Mouse (Mus musculus) neural tube, embryonic 13.5 days (tissue): ENCODE measurements at regions not wholly inside any gene's neighbourhood (a gene's known extent, or its start where the extent isn't known, plus 50 kb on each side); places are given as distances from the start of the nearest gene placed in this dataset.
"Not testable (repeated sequence)": the region's sequence is repeated elsewhere in the genome, so short reads cannot be mapped to it uniquely, and the experiment has no call there.

Experiments used
- ATAC-seq: fragments of 200-750 bp; cut with Nextera tagmentation; 2 replicates; pipeline ENCODE4 v1.8.0; 2017; ENCODE audit warnings: low read depth, mild to moderate bottlenecking, moderate TSS enrichment, moderate library complexity
- H3K27ac ChIP-seq: fragments of 300-500 bp; sonication (generic); replicated peaks from 2 replicates; pipeline ENCODE4 v1.5.1; 2015; ENCODE audit warnings: moderate library complexity, mild to moderate bottlenecking, inconsistent platforms
- H3K27me3 ChIP-seq: fragments of 300-500 bp; sonication (generic); 2 replicates; pipeline ENCODE4 v1.6.1; 2015; ENCODE audit warnings: mild to moderate bottlenecking, inconsistent platforms
- H3K36me3 ChIP-seq: fragments of 300-500 bp; sonication (generic); 2 replicates; pipeline ENCODE4 v1.6.1; 2015; ENCODE audit warnings: mild to moderate bottlenecking, inconsistent platforms
- H3K4me1 ChIP-seq: fragments of 300-500 bp; sonication (generic); replicated peaks from 2 replicates; pipeline ENCODE4 v1.6.1; 2015; ENCODE audit warnings: inconsistent platforms
- H3K4me2 ChIP-seq: fragments of 300-500 bp; sonication (generic); 2 replicates; pipeline ENCODE4 v1.6.1; 2015; ENCODE audit warnings: inconsistent platforms, mild to moderate bottlenecking, moderate library complexity
- H3K4me3 ChIP-seq: fragments of 300-500 bp; sonication (generic); 2 replicates; pipeline ENCODE4 v1.5.1; 2015; ENCODE audit warnings: mild to moderate bottlenecking, inconsistent platforms
- H3K9ac ChIP-seq: fragments of 300-500 bp; sonication (generic); 2 replicates; pipeline ENCODE4 v1.6.1; 2015; ENCODE audit warnings: moderate library complexity, mild to moderate bottlenecking, inconsistent platforms
- H3K9me3 ChIP-seq: fragments of 300-500 bp; sonication (generic); 2 replicates; pipeline ENCODE4 v1.6.1; 2016; ENCODE audit warnings: inconsistent platforms
- WGBS: fragments of 180-500 bp; shearing (Covaris S2); methylation state at CpG from one replicate; pipeline ENCODE4 v1.1.7; 2015; 5-methylcytosine and 5-hydroxymethylcytosine counted together

- Histone ChIP-seq H3K9me3 (no peaks in the 10 kb centered on the region), H3K9ac (no peak overlapping the region), H3K4me1 (peaks cover 6% of the 10 kb centered on the region; the same call in 1 of the 2 replicates), H3K4me3 (no peak overlapping the region), H3K27ac (no peak overlapping the region), H3K4me2 (no peak overlapping the region), H3K36me3 (no peaks in the 10 kb centered on the region), H3K27me3 (no peaks in the 10 kb centered on the region)
- WGBS: 16% methylated on average over 3 of the region's 3 CpGs
- ATAC-seq: no peak
Measured at GRCm38 (mm10) chr11:26773122-26773796, 179.5 kb upstream of the Vrk2 start.

GRCm38 (mm10) chr11:26755576-26755975 is 161.8 kb upstream of the Vrk2 start:
- H3K27ac ChIP-seq: no peak overlapping the region
- H3K9ac ChIP-seq: no peak overlapping the region
- H3K4me1 ChIP-seq: no peaks in the 10 kb centered on the region
- H3K27me3 ChIP-seq: no peaks in the 10 kb centered on the region
- no peak for ATAC-seq
- 86% methylated on average over 3 of the region's 3 CpGs for WGBS
- no peaks in the 10 kb centered on the region for H3K36me3 ChIP-seq
- H3K9me3 ChIP-seq: no peaks in the 10 kb centered on the region
- H3K4me2 ChIP-seq: no peak overlapping the region
- H3K4me3 ChIP-seq: no peak overlapping the region

GRCm38 (mm10) chr11:26753616-26754015 is 159.8 kb upstream of the Vrk2 start:
- Histone ChIP-seq H3K4me3 (no peak overlapping the region), H3K4me2 (no peak overlapping the region), H3K9ac (no peak overlapping the region), H3K27ac (no peak overlapping the region), H3K27me3 (no peaks in the 10 kb centered on the region), H3K36me3 (no peaks in the 10 kb centered on the region), H3K9me3 (no peaks in the 10 kb centered on the region), H3K4me1 (no peaks in the 10 kb centered on the region)
- WGBS: 44% methylated on average over 1 of the region's 1 CpGs
- no peak for ATAC-seq

DNA sequence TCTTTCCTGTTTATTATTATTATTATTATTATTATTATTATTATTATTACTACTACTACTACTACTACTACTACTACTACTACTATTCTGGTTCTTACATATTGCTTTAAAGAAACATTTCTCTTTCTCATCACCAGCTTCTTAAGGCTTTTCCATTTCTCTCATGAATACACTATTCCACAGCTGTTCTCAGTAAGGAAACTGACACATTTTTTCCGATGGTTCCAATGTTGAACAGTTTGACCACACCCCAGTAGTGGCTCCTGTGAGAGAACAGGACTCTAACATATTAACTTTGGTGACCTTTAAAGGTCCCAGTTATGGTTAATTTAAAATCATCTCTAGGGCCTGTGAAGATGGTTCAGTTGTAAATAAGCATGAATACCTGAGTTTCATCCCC is 148.4 kb upstream of the Vrk2 start:
- Histone ChIP-seq H3K4me1 (no peaks in the 10 kb centered on the region), H3K9ac (no peak overlapping the region), H3K36me3 (no peaks in the 10 kb centered on the region), H3K27me3 (no peaks in the 10 kb centered on the region), H3K4me2 (no peak overlapping the region), H3K4me3 (no peak overlapping the region), H3K9me3 (no peaks in the 10 kb centered on the region), H3K27ac (no peak overlapping the region)
- 85% methylated on average over 1 of the region's 1 CpGs for WGBS
- no peak for ATAC-seq

DNA sequence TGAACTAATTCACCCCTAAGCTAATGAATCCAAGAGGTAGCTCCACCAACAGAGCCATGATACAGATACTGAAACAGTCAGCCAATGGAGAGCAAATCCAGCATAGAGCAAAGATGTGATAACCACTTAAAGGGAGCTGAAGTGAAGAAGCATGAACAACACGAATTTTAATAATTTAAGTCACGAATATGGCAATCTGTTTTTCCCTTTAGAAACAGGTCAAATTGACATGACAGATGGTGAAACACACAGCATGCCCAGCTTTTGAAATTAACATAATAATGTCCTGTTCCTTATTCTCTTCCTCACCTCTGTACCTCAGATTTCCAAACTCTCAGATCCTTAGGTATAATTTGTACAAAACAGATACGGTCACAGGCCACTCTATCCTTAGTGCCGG is 145.9 kb upstream of the Vrk2 start:
- no peak for ATAC-seq
- Histone ChIP-seq H3K4me1 (no peaks in the 10 kb centered on the region), H3K4me3 (no peak overlapping the region), H3K27ac (no peak overlapping the region), H3K36me3 (no peaks in the 10 kb centered on the region), H3K27me3 (no peaks in the 10 kb centered on the region), H3K9ac (no peak overlapping the region), H3K4me2 (no peak overlapping the region), H3K9me3 (no peaks in the 10 kb centered on the region)
- 83% methylated on average over 4 of the region's 4 CpGs for WGBS

DNA sequence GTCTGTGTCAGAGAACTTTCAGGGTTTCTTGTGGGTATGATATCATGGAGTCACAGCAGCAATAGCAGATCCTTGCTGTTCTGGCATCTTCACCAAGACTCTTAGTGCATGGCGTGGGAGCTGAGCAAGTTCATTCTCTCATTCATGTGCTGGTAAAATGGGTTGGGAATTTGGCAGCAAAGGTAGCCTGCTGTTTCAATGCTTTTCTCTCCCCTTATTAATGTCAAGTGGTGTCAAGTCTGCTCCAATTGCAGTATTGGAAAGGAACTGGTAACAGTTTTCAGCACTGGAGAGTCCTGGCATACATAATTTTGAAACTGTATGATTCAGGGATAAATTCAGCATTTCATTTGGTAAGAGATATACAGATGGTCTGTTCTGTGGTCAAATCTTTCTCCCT is 133.2 kb upstream of the Vrk2 start:
- Histone ChIP-seq H3K4me3 (no peak overlapping the region), H3K36me3 (no peaks in the 10 kb centered on the region), H3K27me3 (no peaks in the 10 kb centered on the region), H3K27ac (no peak overlapping the region), H3K4me1 (no peaks in the 10 kb centered on the region), H3K9me3 (no peaks in the 10 kb centered on the region), H3K9ac (no peak overlapping the region), H3K4me2 (no peak overlapping the region)
- ATAC-seq: no peak
- 83% methylated on average over 1 of the region's 1 CpGs for WGBS

GRCm38 (mm10) chr11:26724963-26725721 is 131.3 kb upstream of the Vrk2 start:
- H3K9me3 ChIP-seq: no peaks in the 10 kb centered on the region
- no peak overlapping the region for H3K9ac ChIP-seq
- H3K27me3 ChIP-seq: no peaks in the 10 kb centered on the region
- ATAC-seq: 0 out of 2 replicates have a peak, but pooled peaks have one; percentile 11
- no peak overlapping the region for H3K4me3 ChIP-seq
- no peaks in the 10 kb centered on the region for H3K36me3 ChIP-seq
- no peak overlapping the region for H3K4me2 ChIP-seq
- WGBS: 62% methylated on average over 11 of the region's 11 CpGs
- H3K27ac ChIP-seq: no peak overlapping the region
- H3K4me1 ChIP-seq: no peaks in the 10 kb centered on the region

- no peak overlapping the region for H3K4me3 ChIP-seq
- H3K9me3 ChIP-seq: no peaks in the 10 kb centered on the region
- H3K36me3 ChIP-seq: no peaks in the 10 kb centered on the region
- H3K9ac ChIP-seq: no peak overlapping the region
- no peaks in the 10 kb centered on the region for H3K27me3 ChIP-seq
- H3K4me1 ChIP-seq: no peaks in the 10 kb centered on the region
- ATAC-seq: no peak
- no peak overlapping the region for H3K27ac ChIP-seq
- 82% methylated on average over 3 of the region's 3 CpGs for WGBS
- H3K4me2 ChIP-seq: no peak overlapping the region
Measured at GRCm38 (mm10) chr11:26722292-26722691, 128.5 kb upstream of the Vrk2 start.

DNA sequence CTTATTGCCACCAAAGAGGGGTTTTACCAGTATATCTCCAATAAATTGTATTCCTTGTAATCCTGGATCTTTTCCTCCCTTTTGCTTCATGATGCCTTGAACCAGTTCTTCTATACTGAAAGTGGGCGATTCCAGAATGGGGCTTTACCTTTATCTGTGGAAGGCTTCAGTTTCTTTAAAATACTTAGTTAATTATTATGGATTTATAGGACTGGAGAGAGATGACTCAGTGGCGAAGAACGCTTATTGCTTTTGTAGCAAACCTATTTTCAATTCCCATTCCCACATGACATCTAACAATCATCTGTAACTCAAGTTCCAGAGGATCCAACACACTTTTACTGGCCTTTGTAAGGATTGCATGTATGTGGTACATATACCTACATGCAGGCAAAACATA is 127.4 kb upstream of the Vrk2 start:
- no peak for ATAC-seq
- Histone ChIP-seq H3K9ac (no peak overlapping the region), H3K36me3 (no peaks in the 10 kb centered on the region), H3K9me3 (no peaks in the 10 kb centered on the region), H3K27me3 (no peaks in the 10 kb centered on the region), H3K4me3 (no peak overlapping the region), H3K4me1 (no peaks in the 10 kb centered on the region), H3K4me2 (no peak overlapping the region), H3K27ac (no peak overlapping the region)
- WGBS: 90% methylated on average over 3 of the region's 3 CpGs

- not testable (repeated sequence) for H3K27ac ChIP-seq, H3K36me3 ChIP-seq, H3K4me3 ChIP-seq, H3K9me3 ChIP-seq, H3K4me2 ChIP-seq, H3K4me1 ChIP-seq, ATAC-seq, H3K9ac ChIP-seq, H3K27me3 ChIP-seq
- 89% methylated on average over 1 of the region's 2 CpGs for WGBS
Measured at GRCm38 (mm10) chr11:26711237-26711636, 117.4 kb upstream of the Vrk2 start.

GRCm38 (mm10) chr11:26708636-26709035 is 114.8 kb upstream of the Vrk2 start:
- H3K4me3 ChIP-seq: no peak overlapping the region
- 67% methylated on average over 2 of the region's 2 CpGs for WGBS
- H3K9ac ChIP-seq: no peak overlapping the region
- no peaks in the 10 kb centered on the region for H3K27me3 ChIP-seq
- H3K4me1 ChIP-seq: no peaks in the 10 kb centered on the region
- H3K36me3 ChIP-seq: no peaks in the 10 kb centered on the region
- no peaks in the 10 kb centered on the region for H3K9me3 ChIP-seq
- no peak overlapping the region for H3K4me2 ChIP-seq
- ATAC-seq: no peak
- no peak overlapping the region for H3K27ac ChIP-seq

DNA sequence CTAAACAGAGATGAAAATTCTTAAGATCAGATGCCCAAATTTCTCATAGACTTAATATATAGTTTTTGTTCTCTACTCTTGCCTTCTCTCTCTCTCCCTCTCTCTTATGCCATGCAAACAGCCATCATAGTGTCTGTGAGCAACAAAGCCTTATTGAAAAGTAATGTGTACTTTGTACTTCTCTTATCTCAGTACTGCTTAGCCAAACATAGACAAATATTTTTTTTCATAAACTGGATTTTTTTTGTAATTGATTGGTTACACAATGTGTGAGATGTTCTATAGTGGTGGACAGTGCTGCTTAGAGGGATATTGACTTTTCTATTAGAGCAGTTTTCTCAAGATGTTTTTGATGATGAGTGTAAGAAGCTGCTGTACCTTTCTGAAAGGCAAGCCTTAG is 90.1 kb upstream of the Vrk2 start:
- ATAC-seq: no peak
- Histone ChIP-seq H3K36me3 (no peaks in the 10 kb centered on the region), H3K27ac (no peak overlapping the region)

DNA sequence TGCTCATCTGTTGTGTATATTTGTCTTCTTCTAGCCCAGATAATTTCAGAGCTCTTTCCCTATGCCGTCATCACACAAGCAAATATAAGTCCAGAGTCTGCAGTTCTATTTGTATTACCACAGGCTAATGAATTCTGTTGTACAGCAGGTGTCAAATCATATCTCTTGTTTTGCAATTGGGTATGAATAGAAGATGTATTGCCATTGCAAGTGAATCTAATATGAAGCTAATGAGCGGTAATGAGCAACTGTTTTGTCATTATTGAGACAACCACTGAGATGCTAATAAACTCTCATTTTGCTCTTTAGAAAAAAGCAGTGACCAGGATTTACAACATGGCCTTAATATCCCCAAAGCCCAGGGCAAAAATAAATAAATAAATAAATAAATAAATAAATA is 73.5 kb upstream of the Vrk2 start:
- no peak overlapping the region for H3K9ac ChIP-seq
- no peak overlapping the region for H3K4me3 ChIP-seq
- WGBS: 73% methylated on average over 2 of the region's 2 CpGs
- ATAC-seq: peak; percentile 40; the same call in 1 of the 2 replicates
- H3K9me3 ChIP-seq: no peaks in the 10 kb centered on the region
- no peaks in the 10 kb centered on the region for H3K36me3 ChIP-seq
- H3K4me1 ChIP-seq: no peaks in the 10 kb centered on the region
- H3K4me2 ChIP-seq: no peak overlapping the region
- H3K27ac ChIP-seq: no peak overlapping the region
- H3K27me3 ChIP-seq: no peaks in the 10 kb centered on the region

More for the DNA sequence above, 90.1 kb upstream of the Vrk2 start:
- Histone ChIP-seq H3K27me3 (no peaks in the 10 kb centered on the region), H3K9ac (no peak overlapping the region), H3K9me3 (no peaks in the 10 kb centered on the region), H3K4me1 (no peaks in the 10 kb centered on the region), H3K4me3 (no peak overlapping the region), H3K4me2 (no peak overlapping the region)
